Mouse (Mus musculus): ENCODE data around the gene Dusp27. TPM values are rescaled to one million over a fixed set of nuclear protein-coding genes. Genes with fewer than 3 reads are reported as not detected.

The Dusp27 gene
- polyA plus RNA-seq, 1 experiment from 2014 or later, result 1.1 TPM

- no peak for ATAC-seq (ENCODE audit: low FRiP score)
- Histone ChIP-seq H3K9ac (no peak overlapping the region), H3K36me3 (replicated peaks; ENCODE audit: control insufficient read depth, insufficient read depth) (no peaks in the 10 kb centered on the region), H3K27ac (no peak overlapping the region), H3K27me3 (ENCODE audit: control insufficient read depth, insufficient read depth, low read length) (no peaks in the 10 kb centered on the region), H3K4me1 (replicated peaks; ENCODE audit: control insufficient read depth, insufficient read depth, low read length) (no peaks in the 10 kb centered on the region), H3K4me2 (replicated peaks) (no peak overlapping the region), H3K9me3 (ENCODE audit: control insufficient read depth, low read length) (no peaks in the 10 kb centered on the region), H3K4me3 (replicated peaks; ENCODE audit: low read length) (no peak overlapping the region)
- 79% methylated on average over 7 of the region's 7 CpGs for WGBS
- DNase-seq (ENCODE audit: low spot score), result no peak
Measured at GRCm38 (mm10) chr1:166137244-166137938, 9.7 kb upstream of the Dusp27 start.

DNA sequence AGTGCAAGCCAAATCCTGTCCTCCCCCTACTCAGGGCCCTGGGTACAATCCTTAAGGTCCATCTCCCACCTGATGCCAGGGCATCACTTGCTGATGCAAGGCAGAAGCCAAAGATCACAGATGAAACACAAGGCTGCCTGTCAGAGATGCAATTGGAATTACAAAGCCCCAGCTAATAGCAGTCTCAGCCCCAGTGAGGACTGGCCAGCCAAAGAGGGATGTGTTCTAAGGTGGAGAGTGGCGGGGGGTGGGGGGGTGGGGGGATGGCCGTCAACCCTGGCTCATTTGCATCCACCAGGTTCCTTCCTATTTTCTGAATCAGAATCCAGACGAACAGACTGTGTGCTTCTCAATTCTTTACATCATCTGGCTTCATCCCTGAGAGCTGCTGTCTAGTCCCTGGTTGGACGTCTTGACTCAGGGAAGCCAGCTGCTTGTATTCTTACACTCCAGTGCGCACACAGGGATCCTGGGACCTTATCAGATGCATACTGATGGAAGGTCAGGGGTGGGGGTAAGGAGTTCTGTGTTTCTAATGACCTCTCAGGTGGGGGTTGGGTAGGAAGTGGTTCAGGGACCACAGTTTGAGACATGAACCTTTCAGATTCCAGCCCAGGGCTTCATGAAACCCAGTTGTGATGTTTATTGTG lies 7.5 kb upstream of the Dusp27 start:
- H3K4me1 ChIP-seq (replicated peaks; ENCODE audit: control insufficient read depth, insufficient read depth, low read length), result no peaks in the 10 kb centered on the region
- H3K27me3 ChIP-seq (ENCODE audit: control insufficient read depth, insufficient read depth, low read length), result no peaks in the 10 kb centered on the region
- H3K4me3 ChIP-seq (replicated peaks; ENCODE audit: low read length), result no peak overlapping the region
- no peak overlapping the region for H3K4me2 ChIP-seq (replicated peaks)
- ATAC-seq (ENCODE audit: low FRiP score) (no peak), DNase-seq (ENCODE audit: low spot score) (no peak)
- H3K9ac ChIP-seq, result no peak overlapping the region
- no peaks in the 10 kb centered on the region for H3K36me3 ChIP-seq (replicated peaks; ENCODE audit: control insufficient read depth, insufficient read depth)
- WGBS, result 40% methylated on average over 5 of the region's 5 CpGs
- H3K27ac ChIP-seq, result no peak overlapping the region
- no peaks in the 10 kb centered on the region for H3K9me3 ChIP-seq (ENCODE audit: control insufficient read depth, low read length)

DNA sequence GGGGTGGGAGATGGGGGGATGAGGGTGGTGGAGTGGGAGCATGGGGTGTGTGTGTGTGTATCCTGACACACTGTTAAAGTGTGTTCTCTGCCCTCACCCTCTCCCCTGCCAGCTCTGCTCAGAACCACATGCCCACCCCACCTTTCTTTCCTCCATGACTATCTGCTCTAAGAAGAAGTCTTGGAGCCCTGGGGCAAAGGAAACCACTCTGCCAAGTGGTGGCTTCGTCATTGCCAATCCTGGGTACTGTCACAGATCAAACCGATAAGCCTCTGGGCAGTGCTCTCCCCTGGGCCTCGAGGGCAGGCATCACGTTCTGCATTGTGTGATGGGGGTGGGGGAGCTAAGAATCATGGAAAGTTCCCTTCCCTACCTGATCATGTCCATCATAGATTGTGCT lies 4.6 kb upstream of the Dusp27 start:
- Histone ChIP-seq H3K4me1 (replicated peaks; ENCODE audit: control insufficient read depth, insufficient read depth, low read length) (no peaks in the 10 kb centered on the region), H3K4me2 (replicated peaks) (no peak overlapping the region), H3K9me3 (ENCODE audit: control insufficient read depth, low read length) (no peaks in the 10 kb centered on the region), H3K9ac (no peak overlapping the region), H3K27me3 (ENCODE audit: control insufficient read depth, insufficient read depth, low read length) (no peaks in the 10 kb centered on the region), H3K27ac (no peak overlapping the region), H3K4me3 (replicated peaks; ENCODE audit: low read length) (no peak overlapping the region), H3K36me3 (replicated peaks; ENCODE audit: control insufficient read depth, insufficient read depth) (no peaks in the 10 kb centered on the region)
- no peak for DNase-seq (ENCODE audit: low spot score)
- no peak for ATAC-seq (ENCODE audit: low FRiP score)
- WGBS, result 58% methylated on average over 4 of the region's 4 CpGs

GRCm38 (mm10) chr1:166130224-166130860 lies 2.6 kb upstream of the Dusp27 start, which contains the start of gene Gpa33:
Gene Gpa33, plus strand, starts transcription at chr1:166130238.
- DNase-seq (ENCODE audit: low spot score) (no peak), ATAC-seq (ENCODE audit: low FRiP score) (no peak)
- H3K4me3 ChIP-seq (replicated peaks; ENCODE audit: low read length), result no peak within 1 kb of the TSS
- no peak within 1 kb of the TSS for H3K4me2 ChIP-seq (replicated peaks)
- H3K9ac ChIP-seq, result no peak within 1 kb of the TSS
- no peaks in the 10 kb centered on the region for H3K9me3 ChIP-seq (ENCODE audit: control insufficient read depth, low read length)
- H3K27ac ChIP-seq, result no peak within 1 kb of the TSS
- no peaks in the 10 kb centered on the region for H3K4me1 ChIP-seq (replicated peaks; ENCODE audit: control insufficient read depth, insufficient read depth, low read length)
- WGBS, result 91% methylated on average over 5 of the region's 5 CpGs
- H3K36me3 ChIP-seq (replicated peaks; ENCODE audit: control insufficient read depth, insufficient read depth), result no peaks in the 10 kb centered on the region
- no peaks in the 10 kb centered on the region for H3K27me3 ChIP-seq (ENCODE audit: control insufficient read depth, insufficient read depth, low read length)

DNA sequence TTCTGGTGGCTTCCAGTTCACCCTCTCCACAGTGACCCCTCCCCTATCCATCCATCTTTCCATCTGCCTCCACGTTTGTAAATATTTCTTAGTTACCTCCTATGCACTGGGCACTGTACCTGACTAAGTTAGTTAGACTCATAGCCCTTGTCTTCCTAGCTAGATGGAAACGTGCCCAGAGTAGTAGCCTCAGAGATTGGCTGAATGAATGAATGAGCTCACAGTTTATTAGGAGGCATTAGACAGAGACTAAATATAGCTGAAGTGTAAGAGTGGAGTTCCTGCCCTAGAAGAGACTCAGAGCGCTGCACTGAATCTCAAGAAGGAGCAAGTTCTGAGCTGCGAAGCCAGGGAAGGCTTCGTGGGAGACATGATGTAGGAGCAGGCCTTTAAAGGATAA lies 829 bp upstream of the Dusp27 start:
- ATAC-seq (ENCODE audit: low FRiP score) (no peak), DNase-seq (ENCODE audit: low spot score) (no peak)
- H3K27me3 ChIP-seq (ENCODE audit: control insufficient read depth, insufficient read depth, low read length), result no peaks in the 10 kb centered on the region
- H3K27ac ChIP-seq, result no peak overlapping the region
- whole genome bisulfite sequencing, result 94% methylated on average over 5 of the region's 5 CpGs
- H3K36me3 ChIP-seq (replicated peaks; ENCODE audit: control insufficient read depth, insufficient read depth), result no peaks in the 10 kb centered on the region
- H3K4me1 ChIP-seq (replicated peaks; ENCODE audit: control insufficient read depth, insufficient read depth, low read length), result no peaks in the 10 kb centered on the region
- H3K9ac ChIP-seq, result no peak overlapping the region
- no peak overlapping the region for H3K4me2 ChIP-seq (replicated peaks)
- H3K9me3 ChIP-seq (ENCODE audit: control insufficient read depth, low read length), result no peaks in the 10 kb centered on the region
- no peak overlapping the region for H3K4me3 ChIP-seq (replicated peaks; ENCODE audit: low read length)

DNA sequence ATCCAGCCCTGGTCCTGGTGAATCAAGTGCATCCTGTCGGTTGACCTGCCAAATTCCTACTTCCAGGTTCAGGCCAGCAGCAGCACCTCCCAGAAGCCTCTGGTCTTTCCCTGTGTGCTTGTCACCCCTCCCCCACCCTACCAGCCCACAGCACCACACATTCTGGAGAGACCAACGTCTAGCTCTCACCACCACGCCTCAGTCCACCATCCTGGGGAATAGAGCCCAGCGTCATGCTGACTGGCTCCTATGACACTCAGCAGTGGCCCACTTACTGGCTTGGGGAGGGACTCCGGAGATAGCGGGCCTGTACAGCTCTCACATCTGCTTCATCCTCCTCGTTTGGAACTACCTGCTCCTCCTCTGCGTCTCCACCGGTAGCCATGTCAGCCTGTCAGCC lies 927 bp downstream of the Dusp27 start:
- WGBS, result 68% methylated on average over 9 of the region's 9 CpGs
- no peak overlapping the region for H3K4me2 ChIP-seq (replicated peaks)
- no peak for ATAC-seq (ENCODE audit: low FRiP score)

DNA sequence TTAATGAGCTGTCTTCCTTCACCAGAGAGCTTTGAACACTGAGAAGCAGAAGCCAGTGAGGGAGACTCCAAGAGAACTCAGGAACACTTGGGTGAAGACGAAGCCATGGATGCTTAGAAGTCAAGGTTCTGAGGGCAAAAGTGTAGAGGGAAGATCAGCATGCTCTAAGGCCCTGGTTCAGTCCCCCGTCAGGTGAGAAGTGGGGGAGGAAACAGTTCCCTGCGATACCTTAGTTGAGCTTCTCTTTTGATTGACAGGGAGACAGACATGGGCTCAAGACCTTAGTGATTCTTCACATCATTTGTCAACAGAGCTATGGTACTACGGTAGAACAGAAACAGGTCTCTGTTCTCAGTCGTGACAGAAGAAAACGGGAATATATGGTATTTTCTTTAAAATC lies 1.4 kb downstream of the Dusp27 start:
- H3K27me3 ChIP-seq (ENCODE audit: control insufficient read depth, insufficient read depth, low read length), result no peaks in the 10 kb centered on the region
- no peaks in the 10 kb centered on the region for H3K4me1 ChIP-seq (replicated peaks; ENCODE audit: control insufficient read depth, insufficient read depth, low read length)
- H3K9ac ChIP-seq, result no peak overlapping the region
- ATAC-seq (ENCODE audit: low FRiP score) (no peak), DNase-seq (ENCODE audit: low spot score) (no peak)
- H3K4me3 ChIP-seq (replicated peaks; ENCODE audit: low read length), result no peak overlapping the region
- H3K4me2 ChIP-seq (replicated peaks), result no peak overlapping the region
- H3K36me3 ChIP-seq (replicated peaks; ENCODE audit: control insufficient read depth, insufficient read depth), result no peaks in the 10 kb centered on the region
- H3K9me3 ChIP-seq (ENCODE audit: control insufficient read depth, low read length), result no peaks in the 10 kb centered on the region
- 94% methylated on average over 6 of the region's 6 CpGs for WGBS
- no peak overlapping the region for H3K27ac ChIP-seq

More for the DNA sequence above, 927 bp downstream of the Dusp27 start:
- Histone ChIP-seq H3K9me3 (ENCODE audit: control insufficient read depth, low read length) (no peaks in the 10 kb centered on the region), H3K4me1 (replicated peaks; ENCODE audit: control insufficient read depth, insufficient read depth, low read length) (no peaks in the 10 kb centered on the region), H3K4me3 (replicated peaks; ENCODE audit: low read length) (no peak overlapping the region), H3K36me3 (replicated peaks; ENCODE audit: control insufficient read depth, insufficient read depth) (no peaks in the 10 kb centered on the region), H3K9ac (no peak overlapping the region), H3K27ac (no peak overlapping the region), H3K27me3 (ENCODE audit: control insufficient read depth, insufficient read depth, low read length) (no peaks in the 10 kb centered on the region)
- no peak for DNase-seq (ENCODE audit: low spot score)

GRCm38 (mm10) chr1:166124932-166125593 lies 2.7 kb downstream of the Dusp27 start:
- ATAC-seq (ENCODE audit: low FRiP score), result no peak
- WGBS, result 55% methylated on average over 8 of the region's 8 CpGs
- no peaks in the 10 kb centered on the region for H3K4me1 ChIP-seq (replicated peaks; ENCODE audit: control insufficient read depth, insufficient read depth, low read length)
- no peak overlapping the region for H3K4me3 ChIP-seq (replicated peaks; ENCODE audit: low read length)
- no peak overlapping the region for H3K27ac ChIP-seq
- no peak for DNase-seq (ENCODE audit: low spot score)
- no peaks in the 10 kb centered on the region for H3K36me3 ChIP-seq (replicated peaks; ENCODE audit: control insufficient read depth, insufficient read depth)
- no peak overlapping the region for H3K9ac ChIP-seq
- H3K9me3 ChIP-seq (ENCODE audit: control insufficient read depth, low read length), result no peaks in the 10 kb centered on the region
- H3K4me2 ChIP-seq (replicated peaks), result no peak overlapping the region
- H3K27me3 ChIP-seq (ENCODE audit: control insufficient read depth, insufficient read depth, low read length), result no peaks in the 10 kb centered on the region

DNA sequence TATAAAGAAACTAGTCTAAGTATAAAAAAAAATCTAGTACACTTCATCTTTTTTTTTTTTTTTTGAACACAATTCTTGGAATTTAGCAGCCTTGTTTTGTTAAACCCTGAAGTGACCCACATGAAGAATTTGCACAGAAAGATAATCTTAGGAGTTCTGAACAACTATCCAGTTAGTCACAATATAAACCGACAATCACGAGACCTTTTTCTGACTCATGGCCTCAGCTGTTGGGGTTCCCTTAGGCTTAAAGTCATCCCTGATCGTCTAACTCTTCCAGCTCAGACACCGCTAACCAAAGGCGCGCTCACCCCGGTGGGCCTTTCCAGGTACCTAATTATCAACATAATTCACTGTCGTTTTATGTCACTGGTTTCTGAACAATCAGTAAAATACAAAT lies 4.0 kb downstream of the Dusp27 start:
- Histone ChIP-seq H3K36me3 (replicated peaks; ENCODE audit: control insufficient read depth, insufficient read depth) (no peaks in the 10 kb centered on the region), H3K4me2 (replicated peaks) (no peak overlapping the region)
- 90% methylated on average over 8 of the region's 8 CpGs for WGBS

More for the DNA sequence above, 4.0 kb downstream of the Dusp27 start:
- ATAC-seq (ENCODE audit: low FRiP score), result no peak
- Histone ChIP-seq H3K9ac (no peak overlapping the region), H3K27me3 (ENCODE audit: control insufficient read depth, insufficient read depth, low read length) (no peaks in the 10 kb centered on the region), H3K4me3 (replicated peaks; ENCODE audit: low read length) (no peak overlapping the region), H3K27ac (no peak overlapping the region), H3K4me1 (replicated peaks; ENCODE audit: control insufficient read depth, insufficient read depth, low read length) (no peaks in the 10 kb centered on the region), H3K9me3 (ENCODE audit: control insufficient read depth, low read length) (no peaks in the 10 kb centered on the region)
- DNase-seq (ENCODE audit: low spot score), result no peak

Data from hindbrain, embryonic 14.5 days (tissue).